Mouse (Mus musculus) intestine, postnatal 0 days (tissue): ENCODE measurements around the gene Prm1. TPM values are rescaled to one million over a fixed set of nuclear protein-coding genes. Genes with fewer than 3 reads are reported as not detected.
"Not testable (repeated sequence)": the region's sequence is repeated elsewhere in the genome, so short reads cannot be mapped to it uniquely, and the experiment has no call there.

Experiments
- ATAC-seq: fragments of 200-750 bp; cut with Nextera tagmentation; 2 replicates; pipeline ENCODE4 v1.8.0; 2017; ENCODE audit warnings: mild to moderate bottlenecking, moderate TSS enrichment, moderate library complexity
- H3K27ac ChIP-seq: fragments of 300-500 bp; sonication (generic); 2 replicates; pipeline ENCODE4 v1.5.1; 2014; ENCODE audit warnings: mild to moderate bottlenecking, low read depth, low read length, moderate library complexity
- H3K27me3 ChIP-seq: fragments of 300-500 bp; sonication (generic); replicated peaks from 2 replicates; pipeline ENCODE4 v1.6.1; 2014; ENCODE audit warnings: low read length, mixed read lengths; ENCODE audit not compliant: control insufficient read depth, insufficient read depth
- H3K36me3 ChIP-seq: fragments of 300-500 bp; sonication (generic); 2 replicates; pipeline ENCODE4 v1.6.1; 2014; ENCODE audit warnings: mild to moderate bottlenecking, moderate library complexity; ENCODE audit not compliant: control insufficient read depth, insufficient read depth
- H3K4me1 ChIP-seq: fragments of 300-500 bp; sonication (generic); replicated peaks from 2 replicates; pipeline ENCODE4 v1.6.1; 2014; ENCODE audit warnings: antibody characterized with exemption, low read length, mixed read lengths; ENCODE audit not compliant: control insufficient read depth, insufficient read depth
- H3K4me2 ChIP-seq: fragments of 300-500 bp; sonication (generic); replicated peaks from 2 replicates; pipeline ENCODE4 v1.6.1; 2014; ENCODE audit warnings: low read depth, mild to moderate bottlenecking, moderate library complexity
- H3K4me3 ChIP-seq: fragments of 300-500 bp; sonication (generic); 2 replicates; pipeline ENCODE4 v1.5.1; 2014; ENCODE audit warnings: low read depth, low read length
- H3K9ac ChIP-seq: fragments of 300-500 bp; sonication (generic); 2 replicates; pipeline ENCODE4 v1.6.1; 2014; ENCODE audit warnings: mild to moderate bottlenecking, low read depth, low read length
- H3K9me3 ChIP-seq: fragments of 300-500 bp; sonication (generic); 2 replicates; pipeline ENCODE4 v1.6.1; 2016; ENCODE audit warnings: mixed run types; ENCODE audit not compliant: control insufficient read depth
- CTCF ChIP-seq: sonication (generic); IDR thresholded peaks from 2 replicates; pipeline ENCODE4 v1.5.1; 2016; ENCODE audit warnings: low read depth, mild to moderate bottlenecking, control low read depth, antibody characterized with exemption, moderate library complexity
- WGBS: fragments of 180-500 bp; shearing (Covaris S2); extraction: QIAGEN DNeasy Blood & Tissue Kit; methylation state at CpG from one replicate; pipeline ENCODE4 v1.1.7; 2014; 5-methylcytosine and 5-hydroxymethylcytosine counted together
- polyA plus RNA-seq: library from polyadenylated mRNA; unstranded; fragments of >200 nt; fragmentation: Nextera tagmentation; extraction: Ambion mirVana; gene quantifications from 2 replicates; pipeline ENCODE4 v1.2.1, GENCODE M21; 2015

Prm1 gene
- polyA plus RNA-seq, 1 experiment from 2014 or later: not detected

GRCm38 (mm10) chr16:10813726-10814125, 8.1 kb upstream of the Prm1 start:
- no peak overlapping the region for H3K9ac ChIP-seq
- no peaks in the 10 kb centered on the region for H3K9me3 ChIP-seq
- no peaks in the 10 kb centered on the region for H3K36me3 ChIP-seq
- H3K4me3 ChIP-seq: no peak overlapping the region
- no peak for TF ChIP-seq CTCF
- 0 out of 2 replicates have a peak, but pooled peaks cover 3% of the 10 kb centered on the region for H3K4me1 ChIP-seq
- ATAC-seq: no peak
- no peak overlapping the region for H3K27ac ChIP-seq
- H3K4me2 ChIP-seq: no peak overlapping the region
- 73% methylated on average over 4 of the region's 4 CpGs for WGBS
- H3K27me3 ChIP-seq: peaks cover 7% of the 10 kb centered on the region; the same call in 1 of the 2 replicates

GRCm38 (mm10) chr16:10812865-10813371, 7.3 kb upstream of the Prm1 start, which contains the start of gene Gm11172:
Gm11172 (plus strand) TSS chr16:10812915.
- Histone ChIP-seq H3K9ac (no peak within 1 kb of the TSS), H3K4me3 (no peak within 1 kb of the TSS), H3K9me3 (no peaks in the 10 kb centered on the region), H3K4me1 (0 out of 2 replicates have a peak, but pooled peaks cover 3% of the 10 kb centered on the region), H3K4me2 (no peak within 1 kb of the TSS), H3K36me3 (no peaks in the 10 kb centered on the region), H3K27ac (no peak within 1 kb of the TSS), H3K27me3 (peaks cover 7% of the 10 kb centered on the region; the same call in 1 of the 2 replicates)
- no peak for ATAC-seq
- no peak for TF ChIP-seq CTCF
- WGBS: 87% methylated on average over 2 of the region's 2 CpGs

- Histone ChIP-seq H3K4me2 (no peak overlapping the region), H3K4me1 (0 out of 2 replicates have a peak, but pooled peaks cover 3% of the 10 kb centered on the region), H3K9me3 (no peaks in the 10 kb centered on the region), H3K36me3 (no peaks in the 10 kb centered on the region), H3K27ac (no peak overlapping the region), H3K27me3 (peaks cover 7% of the 10 kb centered on the region; the same call in 1 of the 2 replicates), H3K9ac (no peak overlapping the region), H3K4me3 (no peak overlapping the region)
- 90% methylated on average over 1 of the region's 1 CpGs for WGBS
- ATAC-seq: no peak
- TF ChIP-seq CTCF: no peak
These were observed 4.7 kb upstream of the Prm1 start for GRCm38 (mm10) chr16:10810376-10810775.

GRCm38 (mm10) chr16:10802420-10802819, 3.2 kb downstream of the Prm1 start:
- not testable (repeated sequence) for H3K4me1 ChIP-seq, H3K36me3 ChIP-seq, H3K9ac ChIP-seq, H3K9me3 ChIP-seq, H3K4me2 ChIP-seq, H3K27me3 ChIP-seq, H3K4me3 ChIP-seq, H3K27ac ChIP-seq
- ATAC-seq: peak; percentile 98
- whole genome bisulfite sequencing: 40% methylated on average over 3 of the region's 3 CpGs

- Histone ChIP-seq H3K9ac (no peak within 1 kb of the TSS), H3K27me3 (peaks cover 21% of the 10 kb centered on the region; the same call in 1 of the 2 replicates), H3K9me3 (no peaks in the 10 kb centered on the region), H3K4me1 (no peaks in the 10 kb centered on the region), H3K27ac (no peak within 1 kb of the TSS), H3K4me3 (no peak within 1 kb of the TSS), H3K4me2 (no peak within 1 kb of the TSS), H3K36me3 (no peaks in the 10 kb centered on the region)
- ATAC-seq: no peak
- TF ChIP-seq CTCF: no peak
- WGBS: 68% methylated on average over 6 of the region's 6 CpGs
These were observed 9.6 kb downstream of the Prm1 start, which contains the start of gene Prm2 for GRCm38 (mm10) chr16:10796034-10796433. Prm2 (minus strand) TSS chr16:10796134.

GRCm38 (mm10) chr16:10790702-10791101, 14.9 kb downstream of the Prm1 start, which contains the start of gene Prm3:
Prm3 (minus strand) TSS chr16:10790914.
- H3K27me3 ChIP-seq: 0 out of 2 replicates have a peak, but pooled peaks cover 6% of the 10 kb centered on the region
- no peak for ATAC-seq
- 84% methylated on average over 9 of the region's 9 CpGs for WGBS
- H3K4me2 ChIP-seq: no peak within 1 kb of the TSS
- no peaks in the 10 kb centered on the region for H3K9me3 ChIP-seq
- no peak for TF ChIP-seq CTCF
- no peaks in the 10 kb centered on the region for H3K36me3 ChIP-seq
- H3K4me3 ChIP-seq: no peak within 1 kb of the TSS
- H3K9ac ChIP-seq: no peak within 1 kb of the TSS
- H3K4me1 ChIP-seq: no peaks in the 10 kb centered on the region
- H3K27ac ChIP-seq: no peak within 1 kb of the TSS
